Mouse (Mus musculus) heart, postnatal 14 days (tissue): ENCODE results near the gene Zfp229. TPM values are rescaled to one million over a fixed set of nuclear protein-coding genes. Genes with fewer than 3 reads are reported as not detected.
"Not testable (repeated sequence)": the region's sequence is repeated elsewhere in the genome, so short reads cannot be mapped to it uniquely, and the experiment has no call there.

Experiments
- DNase-seq, 2 experiments: peaks; one replicate each; pipeline ENCODE4 v3.0.0; 2021 to 2022
- intact Hi-C: fragments of 180-260 bp; cut with DNase I; formaldehyde crosslinking; loops from one replicate; pipeline ENCODE4 v1.15.1; 2025
- long read RNA-seq, 2 experiments: library from polyadenylated mRNA; stranded (forward); transcript quantifications; one replicate each; pipeline ENCODE4 v2.0.0; 2021
- total RNA-seq, 2 experiments: library from RNA; stranded (reverse); gene quantifications; 2 replicates each; pipeline ENCODE4 v1.2.3; 2021

The Zfp229 gene
- 1 to 10 TPM; 7.4 to 7.5 TPM for total RNA-seq
- long read RNA-seq, experiment 1, full-length matches to known transcripts = 1 of 3 reads
- long read RNA-seq, experiment 1, partial matches to known transcripts = 1 of 3 reads
- long read RNA-seq, experiment 1, other reads (novel, unspliced or antisense) = 1 of 3 reads
- long read RNA-seq, experiment 2, full-length matches to known transcripts = 3 of 3 reads
- long read RNA-seq, experiment 2, partial matches to known transcripts = 0 of 3 reads
- long read RNA-seq, experiment 2, other reads (novel, unspliced or antisense) = 0 of 3 reads

DNA sequence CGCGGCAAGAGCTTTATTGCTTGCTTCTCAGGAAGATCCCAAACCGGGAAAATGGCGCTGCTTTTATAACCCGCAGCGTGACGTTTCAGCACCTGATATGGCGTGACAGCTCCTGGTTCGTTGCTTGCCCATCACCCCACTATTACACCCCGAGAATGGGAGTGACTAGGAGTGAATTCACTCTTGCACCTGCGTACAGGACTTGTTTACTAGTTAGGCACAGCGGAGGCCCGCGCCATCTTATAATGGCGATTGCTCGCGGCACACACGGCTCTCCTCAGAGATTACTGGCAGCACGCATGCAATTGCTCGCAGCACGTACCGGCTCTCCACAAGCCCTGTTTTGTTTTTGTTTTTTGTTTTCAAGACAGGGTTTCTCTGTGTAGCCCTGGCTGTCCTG lies at the start of gene Zfp229:
Zfp229 (plus strand) TSS at position 301 of the 400 bp plus-strand sequence.
- DNase-seq, intact Hi-C loops: not testable (repeated sequence)

DNA sequence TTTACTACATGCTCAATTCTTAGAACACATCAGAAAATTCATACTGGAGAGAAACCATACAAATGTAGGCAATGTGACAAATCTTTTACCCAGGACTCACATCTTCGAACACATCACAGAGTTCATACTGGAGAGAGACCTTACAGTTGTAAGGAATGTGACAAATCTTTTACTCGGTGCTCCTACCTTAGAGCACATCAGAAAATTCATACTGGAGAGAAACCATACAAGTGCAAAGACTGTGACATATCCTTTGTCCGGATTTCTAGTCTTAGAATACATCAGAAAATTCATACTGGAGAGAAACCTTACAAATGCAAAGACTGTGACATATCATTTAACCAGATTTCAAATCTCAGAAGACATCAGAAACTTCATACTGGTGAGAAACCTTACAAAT lies 39.0 kb upstream of the Zfp229 start, which contains the start of gene Gm10226:
Gm10226 (plus strand) TSS at position 301 of the 400 bp plus-strand sequence.
- DNase-seq = no peak
- intact Hi-C loops = no loop called here

DNA sequence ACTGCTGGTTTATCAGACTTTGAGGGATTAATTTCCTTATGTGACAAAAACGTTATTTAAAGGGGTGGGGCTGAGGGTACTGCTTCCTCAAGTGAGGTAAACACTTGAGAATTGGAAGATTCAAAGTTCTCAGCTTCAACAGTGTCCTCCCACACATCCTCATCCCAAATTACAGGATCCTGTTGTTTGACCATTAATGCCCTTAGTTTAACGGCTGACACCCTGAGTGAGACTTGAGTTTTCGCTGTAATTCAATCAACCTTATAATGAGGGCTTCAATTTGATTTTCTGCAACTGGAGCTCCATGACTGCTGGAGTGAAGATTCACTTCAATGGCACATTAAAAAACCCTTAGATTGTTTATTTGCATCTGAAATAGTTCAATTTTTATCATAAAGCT lies 37.3 kb upstream of the Zfp229 start:
- intact Hi-C loops = no loop called here
- DNase-seq = no peak

DNA sequence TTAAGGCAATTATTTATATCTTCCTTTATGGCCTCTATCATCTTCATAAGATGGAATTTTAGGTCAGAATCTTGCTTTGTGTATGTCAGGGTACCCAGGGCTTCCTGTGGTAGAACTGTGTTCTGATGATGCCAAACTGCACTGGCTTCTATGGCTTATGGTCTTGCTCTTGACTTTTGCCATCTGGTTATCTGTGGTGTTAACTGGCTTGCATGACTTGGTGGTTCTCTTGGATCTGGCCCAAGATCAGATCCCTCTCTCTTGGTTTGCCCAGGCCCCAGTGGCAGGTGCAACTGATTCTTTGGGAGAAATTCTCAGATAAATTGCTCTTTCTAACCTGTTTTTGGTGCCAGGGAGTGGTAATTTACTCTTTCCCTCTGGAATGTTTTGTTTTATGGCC lies 34.5 kb upstream of the Zfp229 start:
- DNase-seq = no peak
- intact Hi-C loops = no loop called here

DNA sequence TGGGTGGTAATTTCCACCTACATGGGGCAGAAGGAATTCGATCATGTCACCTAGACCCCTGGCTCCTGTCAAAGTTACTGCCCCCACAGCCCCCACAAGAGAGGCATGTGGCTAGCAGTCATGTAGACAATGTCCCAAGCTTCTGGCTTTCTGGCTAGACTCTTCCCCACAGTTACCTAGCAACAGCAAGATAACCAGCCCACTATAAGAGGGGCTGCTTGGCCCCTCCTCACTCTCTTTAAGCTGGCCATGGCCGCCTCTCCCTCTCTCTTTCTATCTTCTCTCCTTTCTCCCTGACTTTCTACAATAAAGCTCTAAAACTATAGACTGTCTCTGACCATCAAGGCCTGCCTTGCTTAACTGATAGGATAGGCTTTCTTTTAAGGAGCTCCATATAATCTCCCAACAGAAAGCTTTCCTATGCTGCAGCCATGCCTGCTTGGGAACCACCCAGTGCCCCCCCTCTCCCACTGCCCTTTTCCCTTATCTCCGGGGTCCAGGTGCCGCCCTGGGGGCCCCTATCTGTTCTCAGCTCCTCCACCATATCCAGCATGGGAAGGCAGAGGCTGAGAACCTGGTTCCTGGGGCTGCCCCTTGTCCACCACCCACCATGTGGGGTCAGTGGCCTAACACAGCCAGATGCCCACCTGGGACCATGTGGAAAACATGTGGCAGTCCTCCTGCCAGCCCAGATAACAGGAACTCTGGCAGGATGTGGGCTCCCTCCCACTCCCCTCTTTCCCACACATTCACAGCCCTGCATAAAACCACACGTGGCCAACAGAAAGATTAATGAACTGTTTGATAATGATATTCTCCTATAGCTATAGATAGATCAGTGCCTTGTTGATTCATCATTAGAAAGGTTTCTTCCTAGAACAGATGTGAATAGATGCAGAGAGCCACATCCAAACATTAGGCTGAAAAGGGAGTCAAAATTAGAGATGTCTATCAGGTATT lies 28.0 kb upstream of the Zfp229 start:
- intact Hi-C loops = no loop called here
- no peak for DNase-seq

DNA sequence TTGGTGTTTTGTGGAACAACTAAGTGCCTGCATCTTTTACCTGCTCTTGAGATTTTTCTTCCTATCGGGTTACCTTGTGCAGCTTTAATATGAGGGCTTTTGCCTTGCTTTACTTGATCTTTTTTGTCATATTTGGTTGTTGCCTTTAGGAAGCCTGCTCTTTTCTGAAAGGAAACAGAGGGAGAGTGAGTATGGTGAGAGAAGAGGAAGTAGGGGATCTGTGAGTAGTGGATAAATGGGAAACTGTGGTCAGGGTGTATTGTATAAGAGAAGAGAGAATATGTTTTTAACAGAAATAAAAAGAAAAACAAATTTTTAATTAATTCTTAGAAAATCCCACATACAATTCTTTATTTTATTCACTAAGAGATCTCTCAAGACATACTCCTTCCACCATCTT lies 27.2 kb upstream of the Zfp229 start:
- DNase-seq = no peak
- intact Hi-C loops = no loop called here

DNA sequence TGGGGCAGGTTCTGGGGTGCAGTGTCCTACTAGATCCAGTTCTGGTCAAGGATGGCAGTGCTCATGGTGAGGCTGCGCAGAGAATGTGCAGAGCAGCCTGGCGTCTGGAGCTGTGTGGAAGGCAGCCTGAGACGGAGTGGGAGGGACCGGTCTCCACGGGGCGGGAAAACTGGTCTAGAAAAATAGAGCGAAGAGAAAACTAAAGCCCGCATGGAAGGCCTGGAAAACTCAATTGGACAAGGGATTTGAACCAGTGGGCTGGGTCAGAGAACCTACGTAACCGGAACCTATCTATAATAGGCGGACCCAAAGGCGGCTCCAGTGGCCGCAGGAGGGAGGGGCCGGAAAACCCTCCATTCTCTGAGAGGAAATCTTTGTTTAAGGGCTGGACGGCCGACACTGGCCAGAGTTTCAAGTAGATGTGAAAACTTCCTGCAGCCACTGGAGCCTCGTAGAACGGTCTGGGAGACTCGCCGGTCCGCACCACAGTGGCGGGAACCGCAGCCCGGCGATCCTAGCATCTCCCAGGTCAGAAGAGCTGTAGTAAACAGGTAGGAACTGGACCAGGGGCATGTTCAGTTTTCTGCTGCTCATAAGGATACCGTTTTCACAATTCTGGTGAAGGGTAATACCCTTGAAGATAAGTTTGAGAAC lies 23.1 kb upstream of the Zfp229 start, which contains the start of gene Zfp760:
Zfp760 (plus strand) TSS at position 399 of the 654 bp plus-strand sequence.
- DNase-seq = peak; percentile 80 to 81
- intact Hi-C loops = no loop called here

DNA sequence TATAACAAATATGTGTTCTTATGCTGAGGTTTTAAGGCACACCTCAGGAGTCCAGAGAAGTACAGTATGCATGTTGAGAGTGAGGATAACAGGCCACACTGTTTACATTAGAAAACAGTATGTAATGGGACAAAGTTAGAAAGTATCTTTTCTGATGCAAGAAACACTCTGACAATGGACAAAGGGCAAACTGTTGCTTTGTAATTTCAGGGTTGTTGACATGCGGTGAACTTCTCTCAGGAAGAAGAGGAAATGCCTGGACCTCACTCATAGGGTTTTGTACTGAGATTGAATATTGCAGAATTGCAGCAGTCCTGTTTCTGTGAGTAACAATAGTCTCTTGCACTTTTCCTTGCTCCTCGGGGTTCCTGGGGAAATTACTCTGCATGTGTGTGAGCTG lies 22.2 kb upstream of the Zfp229 start:
- intact Hi-C loops = no loop called here
- no peak for DNase-seq

DNA sequence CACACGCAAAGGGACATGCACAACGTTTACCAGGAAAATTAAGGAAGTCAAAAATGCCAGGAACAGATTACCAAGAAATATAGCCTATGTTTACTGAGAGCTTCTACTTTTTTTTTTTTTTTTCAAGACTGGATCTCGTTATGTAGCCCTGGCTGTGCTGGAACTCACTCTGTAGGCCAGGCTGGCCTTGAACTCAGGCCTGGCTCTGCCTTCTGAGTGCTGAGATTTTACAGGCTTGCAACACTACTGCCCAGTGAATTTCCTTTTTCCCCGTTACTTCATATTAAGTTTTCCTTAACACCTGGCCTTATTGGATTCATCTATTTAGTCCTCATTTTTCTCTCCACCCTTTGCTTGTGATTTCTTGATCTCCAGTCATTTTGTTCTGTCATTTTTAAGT lies 2.5 kb downstream of the Zfp229 start:
- intact Hi-C loops = no loop called here

DNA sequence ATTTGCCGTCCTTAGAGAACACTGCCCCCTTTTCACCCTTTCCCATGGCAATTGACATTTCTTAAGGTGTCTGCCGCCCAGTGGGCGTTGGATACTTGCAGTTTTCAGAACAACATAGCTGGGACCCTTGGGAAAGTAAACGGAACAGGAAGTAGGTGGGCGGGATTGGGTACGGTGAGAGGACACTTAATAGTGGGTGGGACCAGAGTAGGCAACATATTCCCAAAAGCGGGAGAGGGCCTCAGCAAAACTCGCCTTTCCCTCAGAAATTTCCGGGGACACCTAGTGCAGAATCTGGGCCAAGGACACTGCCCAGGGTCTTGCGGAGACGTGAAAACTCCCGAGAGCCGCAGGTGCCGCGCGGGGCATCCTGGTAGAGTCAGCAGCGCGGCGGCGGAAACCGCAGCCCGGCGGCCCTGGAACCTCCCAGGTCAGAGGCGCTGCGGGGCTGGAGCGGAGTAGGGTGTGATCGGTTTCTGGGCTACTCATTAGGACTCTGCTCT lies 3.0 kb downstream of the Zfp229 start:
- peak; percentile 69 to 76 for DNase-seq
- intact Hi-C loops = no loop called here

More for the DNA sequence above, 2.5 kb downstream of the Zfp229 start:
- DNase-seq = no peak

DNA sequence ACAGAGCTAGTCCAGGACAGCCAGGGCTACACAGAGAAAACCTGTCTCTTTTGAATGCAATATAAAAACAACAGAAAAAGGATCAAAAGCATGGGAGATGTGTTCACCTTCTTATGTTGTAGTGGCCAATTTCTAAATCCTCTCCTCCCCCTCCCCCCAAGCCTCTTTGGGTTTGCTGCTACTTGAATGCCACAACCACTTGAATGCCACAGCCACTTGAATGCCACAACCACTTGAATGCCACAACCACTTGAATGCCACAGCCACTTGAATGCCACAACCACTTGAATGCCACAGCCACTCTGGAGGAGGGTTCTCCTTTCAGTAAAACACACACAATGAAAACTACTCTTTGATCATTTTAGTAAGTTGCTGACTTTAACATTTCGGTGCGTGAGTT lies 22.2 kb downstream of the Zfp229 start:
- intact Hi-C loops = no loop called here
- DNase-seq = no peak

DNA sequence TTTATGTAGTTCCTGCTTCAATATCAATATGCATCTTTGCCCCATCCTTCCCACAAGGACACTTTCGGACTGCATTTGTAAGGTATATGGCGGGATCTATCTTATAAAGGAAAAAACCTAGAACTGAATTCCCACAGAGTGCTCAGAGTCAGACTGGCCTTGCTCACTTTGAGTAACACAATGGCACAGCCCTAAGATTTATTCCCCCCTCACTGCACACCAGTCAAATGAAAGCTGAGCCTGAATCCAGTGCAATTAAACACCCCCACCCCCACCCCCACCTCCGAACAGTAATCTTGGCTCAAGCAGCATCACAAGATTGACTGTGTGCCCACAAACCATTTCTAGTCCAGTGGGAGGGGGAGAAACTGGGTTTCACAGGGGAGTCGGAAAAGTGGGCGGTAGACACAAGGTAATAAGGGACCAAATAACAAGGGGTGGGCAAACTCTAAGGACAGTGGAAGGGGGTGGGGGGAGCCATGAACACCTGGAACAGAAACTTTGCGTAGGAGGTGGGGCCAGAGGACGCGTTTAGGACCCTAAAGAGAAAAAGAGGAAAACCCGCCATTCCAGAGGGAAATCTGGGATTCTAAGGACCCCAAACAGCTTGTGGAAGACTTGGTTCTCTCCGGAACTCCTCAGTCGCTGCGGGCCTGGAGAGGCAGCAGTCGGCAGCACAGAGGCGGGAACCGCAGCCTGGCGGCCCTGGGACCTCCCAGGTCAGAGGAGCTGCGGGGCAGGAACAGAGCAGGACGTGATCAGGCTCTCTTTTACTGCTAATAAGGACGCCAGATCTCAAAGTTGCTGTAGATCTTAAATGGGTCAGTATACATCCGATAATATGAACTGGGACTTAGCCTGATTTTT lies 23.0 kb downstream of the Zfp229 start:
- intact Hi-C loops = no loop called here

DNA sequence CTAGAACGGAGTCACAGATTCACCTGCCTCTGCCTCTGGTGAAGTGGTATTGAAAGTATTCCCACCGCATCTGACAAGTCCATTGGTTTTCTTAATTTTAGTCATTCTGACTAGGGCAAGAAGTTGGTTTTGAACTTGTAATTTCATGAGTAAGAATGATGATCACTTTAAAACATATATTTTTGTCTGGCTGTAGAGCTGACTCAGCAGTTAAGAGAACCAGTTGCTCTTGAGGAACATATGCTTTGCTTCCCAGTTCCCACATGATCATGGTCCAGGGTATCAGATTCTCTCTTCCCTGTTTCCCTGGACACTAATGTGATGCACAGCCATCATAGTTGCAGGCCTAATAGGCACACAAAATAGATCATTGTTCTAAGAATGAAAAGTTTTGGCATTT lies 39.7 kb downstream of the Zfp229 start:
- intact Hi-C loops = no loop called here
- no peak for DNase-seq

More for the DNA sequence above, 23.0 kb downstream of the Zfp229 start:
- DNase-seq = peak in 1 of 2 experiments; percentile 13

DNA sequence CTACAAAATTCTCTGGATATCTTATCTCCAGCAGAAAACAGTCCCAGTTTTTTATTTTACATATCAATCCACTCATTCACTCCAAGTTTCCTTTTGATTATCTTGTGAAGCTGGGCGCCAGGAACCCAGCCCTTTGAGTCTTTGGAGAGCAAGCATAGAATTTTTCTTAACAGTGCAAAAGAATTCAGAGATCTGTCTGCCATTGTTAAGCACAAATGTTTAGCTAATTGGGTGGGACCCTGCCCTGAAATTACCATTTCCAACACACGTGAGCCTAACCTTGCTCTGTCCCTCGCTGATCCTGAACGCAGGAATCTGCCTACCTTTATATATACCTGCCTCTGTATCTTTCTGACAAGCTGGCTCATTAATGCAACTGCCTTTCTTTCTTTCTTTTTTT lies 61.7 kb downstream of the Zfp229 start:
- DNase-seq = no peak
- intact Hi-C loops = no loop called here

DNA sequence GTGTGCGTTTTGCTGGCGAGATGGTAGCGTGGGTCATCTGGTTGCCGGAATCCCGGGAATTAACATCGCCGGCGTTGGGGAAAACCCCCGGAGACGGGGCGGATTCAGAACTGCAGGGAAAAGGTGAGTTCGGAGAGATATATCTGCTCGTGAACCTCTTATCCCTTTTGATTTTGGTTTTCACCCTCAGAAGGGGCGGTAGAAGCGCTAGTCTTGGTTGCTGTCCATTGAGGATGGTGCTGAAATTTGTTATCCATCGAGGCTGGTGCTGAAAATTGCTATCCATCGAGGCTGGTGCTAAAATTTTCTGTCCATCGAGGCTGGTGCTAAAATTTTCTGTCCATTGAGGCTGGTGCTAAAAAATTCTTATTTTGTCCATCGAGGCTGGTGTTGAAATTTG lies 70.8 kb downstream of the Zfp229 start:
- peak in 1 of 2 experiments; percentile 15 for DNase-seq
- intact Hi-C loops = not testable (repeated sequence)

Other genes with a start within 250 kb of the Zfp229 start
- gene Zfp53, start 241.8 kb upstream of the Zfp229 start, total RNA-seq = 1 to 10 TPM; 2.4 to 2.9 TPM
- 1 to 10 TPM; 3.8 to 5.4 TPM for gene Zfp52, start 195.3 kb upstream of the Zfp229 start, total RNA-seq
- gene Zfp948, start 163.8 kb upstream of the Zfp229 start, total RNA-seq = 1 to 10 TPM; 4.2 to 5.3 TPM
- 1 to 10 TPM; 2.6 to 3.1 TPM for gene Zfp983, start 80.2 kb upstream of the Zfp229 start, total RNA-seq
- gene Gm10226, start 38.9 kb upstream of the Zfp229 start, total RNA-seq = 1 to 10 TPM; 1.3 to 1.6 TPM
- gene Zfp760, start 23.1 kb upstream of the Zfp229 start, total RNA-seq = 1 to 10 TPM; 2.6 to 2.9 TPM
- 1 to 10 TPM; 1.7 to 2.2 TPM for gene Zfp820, start 115.0 kb downstream of the Zfp229 start, total RNA-seq
- 1 to 10 TPM; 1.6 TPM for gene Zfp995, start 179.1 kb downstream of the Zfp229 start, total RNA-seq
- 1 to 10 TPM; 7.6 to 8.7 TPM for gene Zfp942, start 231.7 kb downstream of the Zfp229 start, total RNA-seq
- 10 to 100 TPM; 17.4 to 18.3 TPM for gene Zfp943, start 231.8 kb downstream of the Zfp229 start, total RNA-seq